Mouse (Mus musculus) ES-Bruce4 (cell line): ENCODE results near the gene Aplf.

ENCODE experiments used
- CTCF ChIP-seq: IDR thresholded peaks from one replicate; pipeline ENCODE4 v1.8.1; 2011; ENCODE audit warnings: low read depth, low read length
- POLR2A ChIP-seq: IDR thresholded peaks from one replicate; pipeline ENCODE4 v1.8.1; 2011; ENCODE audit warnings: low read length; ENCODE audit not compliant: insufficient read depth

GRCm38 (mm10) chr6:87582456-87582855, 89.5 kb downstream of the Aplf start:
- TF ChIP-seq CTCF = no peak
- no peak for TF ChIP-seq POLR2A
